Mouse (Mus musculus): Measurements from ENCODE around the gene Esp15. TPM values are rescaled to one million over a fixed set of nuclear protein-coding genes. Genes with fewer than 3 reads are reported as not detected.

Esp15 gene
- polyA plus RNA-seq (2012; fragmentation: generic; extraction: Trizol) = not detected

DNA sequence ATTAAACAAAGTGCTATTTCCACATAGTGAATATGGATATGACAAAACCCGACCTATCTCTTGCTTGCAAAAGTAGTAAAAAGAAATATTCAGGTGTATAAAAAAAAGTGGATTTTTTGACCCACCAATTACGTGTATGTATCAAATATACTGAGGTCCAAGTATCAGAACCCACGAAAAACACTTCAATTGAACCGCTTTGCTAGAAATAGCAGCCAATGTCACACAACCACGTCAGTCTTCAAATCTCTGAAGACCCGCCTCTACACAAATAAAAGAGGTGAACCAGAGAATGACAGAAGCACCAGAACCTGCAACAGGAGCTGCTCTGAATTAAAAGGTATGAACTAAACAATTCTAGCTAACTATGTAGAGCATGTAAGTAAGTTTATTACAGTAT lies at the start of gene Esp15:
Gene Esp15 (plus strand): TSS at position 301 of the 400 bp plus-strand sequence.

Other genes starting within 250 kb of the Esp15 start
- not detected for gene Esp18, start 234.6 kb upstream of the Esp15 start, polyA plus RNA-seq (2012; fragmentation: generic; extraction: Trizol)
- not detected for gene Esp16, start 104.8 kb upstream of the Esp15 start, polyA plus RNA-seq (2012; fragmentation: generic; extraction: Trizol)